Mouse (Mus musculus): ENCODE data around the gene Rmi2. TPM values are rescaled to one million over a fixed set of nuclear protein-coding genes. Genes with fewer than 3 reads are reported as not detected.

Gene Rmi2
- polyA plus RNA-seq, 1 experiment from 2014 or later: 0.31 TPM

GRCm38 (mm10) chr16:10911061-10911460 is 76.2 kb downstream of the Rmi2 start:
- Histone ChIP-seq H3K4me2 (no peak overlapping the region), H3K4me3 (no peak overlapping the region), H3K36me3 (replicated peaks) (no peaks in the 10 kb centered on the region), H3K27me3 (replicated peaks) (no peaks in the 10 kb centered on the region), H3K9ac (no peak overlapping the region), H3K27ac (no peak overlapping the region), H3K4me1 (no peaks in the 10 kb centered on the region), H3K9me3 (no peaks in the 10 kb centered on the region)
- 95% methylated on average over 2 of the region's 2 CpGs for WGBS
- ATAC-seq (replicated peaks): no peak

GRCm38 (mm10) chr16:10915066-10915465 is 80.2 kb downstream of the Rmi2 start:
- WGBS: 97% methylated on average over 4 of the region's 4 CpGs
- H3K4me2 ChIP-seq: no peak overlapping the region
- H3K4me3 ChIP-seq: no peak overlapping the region
- no peaks in the 10 kb centered on the region for H3K9me3 ChIP-seq
- H3K4me1 ChIP-seq: no peaks in the 10 kb centered on the region
- no peak overlapping the region for H3K27ac ChIP-seq
- H3K36me3 ChIP-seq (replicated peaks): no peaks in the 10 kb centered on the region
- no peak for ATAC-seq (replicated peaks)
- no peak overlapping the region for H3K9ac ChIP-seq
- H3K27me3 ChIP-seq (replicated peaks): no peaks in the 10 kb centered on the region

- Histone ChIP-seq H3K4me3 (no peak overlapping the region), H3K27me3 (replicated peaks) (no peaks in the 10 kb centered on the region), H3K27ac (no peak overlapping the region), H3K36me3 (replicated peaks) (no peaks in the 10 kb centered on the region), H3K4me1 (no peaks in the 10 kb centered on the region), H3K4me2 (no peak overlapping the region), H3K9me3 (no peaks in the 10 kb centered on the region), H3K9ac (no peak overlapping the region)
- ATAC-seq (replicated peaks): no peak
- WGBS: 87% methylated on average over 3 of the region's 3 CpGs
These were observed 81.4 kb downstream of the Rmi2 start for GRCm38 (mm10) chr16:10916271-10916670.

GRCm38 (mm10) chr16:10919856-10920255 is 85.0 kb downstream of the Rmi2 start:
- Histone ChIP-seq H3K27ac (no peak overlapping the region), H3K4me1 (no peaks in the 10 kb centered on the region), H3K4me3 (no peak overlapping the region), H3K9me3 (no peaks in the 10 kb centered on the region), H3K9ac (no peak overlapping the region), H3K36me3 (replicated peaks) (no peaks in the 10 kb centered on the region), H3K4me2 (no peak overlapping the region), H3K27me3 (replicated peaks) (no peaks in the 10 kb centered on the region)
- no peak for ATAC-seq (replicated peaks)

GRCm38 (mm10) chr16:10923561-10923960 is 88.7 kb downstream of the Rmi2 start:
- H3K36me3 ChIP-seq (replicated peaks): no peaks in the 10 kb centered on the region
- 0 out of 2 replicates have a peak, but pooled peaks cover 3% of the 10 kb centered on the region for H3K4me1 ChIP-seq
- H3K4me3 ChIP-seq: no peak overlapping the region
- no peak overlapping the region for H3K9ac ChIP-seq
- H3K27me3 ChIP-seq (replicated peaks): no peaks in the 10 kb centered on the region
- 65% methylated on average over 5 of the region's 5 CpGs for WGBS
- H3K27ac ChIP-seq: no peak overlapping the region
- H3K9me3 ChIP-seq: no peaks in the 10 kb centered on the region
- ATAC-seq (replicated peaks): no peak
- no peak overlapping the region for H3K4me2 ChIP-seq

- Histone ChIP-seq H3K4me1 (0 out of 2 replicates have a peak, but pooled peaks cover 3% of the 10 kb centered on the region), H3K4me3 (no peak overlapping the region), H3K9ac (no peak overlapping the region), H3K27me3 (replicated peaks) (no peaks in the 10 kb centered on the region), H3K4me2 (no peak overlapping the region), H3K9me3 (0 out of 2 replicates have a peak, but pooled peaks cover 3% of the 10 kb centered on the region), H3K36me3 (replicated peaks) (no peaks in the 10 kb centered on the region), H3K27ac (no peak overlapping the region)
- ATAC-seq (replicated peaks): no peak
- 36% methylated on average over 7 of the region's 7 CpGs for WGBS
These were observed 90.8 kb downstream of the Rmi2 start for GRCm38 (mm10) chr16:10925591-10926180.

GRCm38 (mm10) chr16:10927026-10927425 is 92.2 kb downstream of the Rmi2 start:
- ATAC-seq (replicated peaks): no peak
- Histone ChIP-seq H3K4me1 (0 out of 2 replicates have a peak, but pooled peaks cover 3% of the 10 kb centered on the region), H3K4me3 (no peak overlapping the region), H3K9me3 (0 out of 2 replicates have a peak, but pooled peaks cover 3% of the 10 kb centered on the region), H3K27ac (no peak overlapping the region), H3K36me3 (replicated peaks) (no peaks in the 10 kb centered on the region), H3K9ac (no peak overlapping the region), H3K27me3 (replicated peaks) (no peaks in the 10 kb centered on the region), H3K4me2 (no peak overlapping the region)
- 83% methylated on average over 1 of the region's 1 CpGs for whole genome bisulfite sequencing

GRCm38 (mm10) chr16:10933372-10933771 is 98.5 kb downstream of the Rmi2 start:
- Histone ChIP-seq H3K9ac (no peak overlapping the region), H3K27me3 (replicated peaks) (no peaks in the 10 kb centered on the region), H3K36me3 (replicated peaks) (no peaks in the 10 kb centered on the region), H3K4me2 (no peak overlapping the region), H3K4me3 (no peak overlapping the region), H3K9me3 (0 out of 2 replicates have a peak, but pooled peaks cover 3% of the 10 kb centered on the region), H3K4me1 (no peaks in the 10 kb centered on the region), H3K27ac (no peak overlapping the region)
- WGBS: 89% methylated on average over 3 of the region's 3 CpGs
- no peak for ATAC-seq (replicated peaks)

- Histone ChIP-seq H3K27me3 (replicated peaks) (no peaks in the 10 kb centered on the region), H3K4me1 (no peaks in the 10 kb centered on the region), H3K4me2 (no peak overlapping the region), H3K4me3 (no peak overlapping the region), H3K9ac (no peak overlapping the region), H3K36me3 (replicated peaks) (no peaks in the 10 kb centered on the region), H3K27ac (no peak overlapping the region), H3K9me3 (0 out of 2 replicates have a peak, but pooled peaks cover 3% of the 10 kb centered on the region)
- ATAC-seq (replicated peaks): no peak
- 85% methylated on average over 1 of the region's 1 CpGs for WGBS
These were observed 99.2 kb downstream of the Rmi2 start for GRCm38 (mm10) chr16:10934047-10934446.

GRCm38 (mm10) chr16:10936700-10937319 is 102.0 kb downstream of the Rmi2 start:
- ATAC-seq (replicated peaks): no peak
- H3K4me1 ChIP-seq: no peaks in the 10 kb centered on the region
- no peaks in the 10 kb centered on the region for H3K27me3 ChIP-seq (replicated peaks)
- H3K27ac ChIP-seq: no peak overlapping the region
- H3K36me3 ChIP-seq (replicated peaks): no peaks in the 10 kb centered on the region
- H3K9ac ChIP-seq: no peak overlapping the region
- H3K4me3 ChIP-seq: no peak overlapping the region
- no peak overlapping the region for H3K4me2 ChIP-seq
- 19% methylated on average over 5 of the region's 5 CpGs for WGBS
- no peaks in the 10 kb centered on the region for H3K9me3 ChIP-seq

GRCm38 (mm10) chr16:10937497-10937896 is 102.6 kb downstream of the Rmi2 start:
- ATAC-seq (replicated peaks): no peak

GRCm38 (mm10) chr16:10939932-10940331 is 105.1 kb downstream of the Rmi2 start:
- ATAC-seq (replicated peaks): no peak
- Histone ChIP-seq H3K27me3 (replicated peaks) (no peaks in the 10 kb centered on the region), H3K9ac (no peak overlapping the region), H3K4me3 (no peak overlapping the region), H3K4me1 (no peaks in the 10 kb centered on the region), H3K36me3 (replicated peaks) (no peaks in the 10 kb centered on the region), H3K27ac (no peak overlapping the region), H3K9me3 (no peaks in the 10 kb centered on the region), H3K4me2 (no peak overlapping the region)
- 89% methylated on average over 4 of the region's 4 CpGs for WGBS

More at GRCm38 (mm10) chr16:10937497-10937896, 102.6 kb downstream of the Rmi2 start:
- 86% methylated on average over 11 of the region's 11 CpGs for WGBS
- no peak overlapping the region for H3K9ac ChIP-seq
- H3K27me3 ChIP-seq (replicated peaks): no peaks in the 10 kb centered on the region
- no peaks in the 10 kb centered on the region for H3K9me3 ChIP-seq
- H3K4me1 ChIP-seq: no peaks in the 10 kb centered on the region
- H3K4me2 ChIP-seq: no peak overlapping the region
- H3K36me3 ChIP-seq (replicated peaks): no peaks in the 10 kb centered on the region
- no peak overlapping the region for H3K4me3 ChIP-seq
- H3K27ac ChIP-seq: no peak overlapping the region

- no peaks in the 10 kb centered on the region for H3K4me1 ChIP-seq
- ATAC-seq (replicated peaks): no peak
- WGBS: 87% methylated on average over 2 of the region's 2 CpGs
These were observed 105.8 kb downstream of the Rmi2 start for GRCm38 (mm10) chr16:10940661-10941060.

More at GRCm38 (mm10) chr16:10940661-10941060, 105.8 kb downstream of the Rmi2 start:
- H3K4me2 ChIP-seq: no peak overlapping the region
- no peaks in the 10 kb centered on the region for H3K27me3 ChIP-seq (replicated peaks)
- no peaks in the 10 kb centered on the region for H3K9me3 ChIP-seq
- H3K27ac ChIP-seq: no peak overlapping the region
- H3K36me3 ChIP-seq (replicated peaks): no peaks in the 10 kb centered on the region
- no peak overlapping the region for H3K4me3 ChIP-seq
- no peak overlapping the region for H3K9ac ChIP-seq

Measured in midbrain, embryonic 15.5 days (tissue).